Mouse (Mus musculus) inflammation-experienced regulatory T-cells, adult 6 months (primary cell): ENCODE data around the gene Faf1. TPM values are rescaled to one million over a fixed set of nuclear protein-coding genes. Genes with fewer than 3 reads are reported as not detected.

Experiments
- ATAC-seq: one replicate; pipeline ENCODE4 v1.8.0; 2017
- polyA plus RNA-seq, 3 experiments: library from polyadenylated mRNA; unstranded; fragments of 100-300 nt; shearing (Covaris generic); gene quantifications; one replicate each; pipeline ENCODE4 v1.2.1; 2017

Gene Faf1
- polyA plus RNA-seq, 3 experiments from 2014 or later = 3.1 to 5.0 (median 4.8) TPM

- no peak for ATAC-seq
Measured at GRCm38 (mm10) chr4:109981083-109981870, 304.9 kb downstream of the Faf1 start.

GRCm38 (mm10) chr4:109981871-109982680 is 305.7 kb downstream of the Faf1 start:
- no peak for ATAC-seq

GRCm38 (mm10) chr4:109982681-109983265 is 306.4 kb downstream of the Faf1 start:
- no peak for ATAC-seq

GRCm38 (mm10) chr4:109983281-109984001 is 307.1 kb downstream of the Faf1 start:
- ATAC-seq = no peak

- ATAC-seq = no peak
Measured at GRCm38 (mm10) chr4:109984011-109984411, 307.6 kb downstream of the Faf1 start.

GRCm38 (mm10) chr4:109984496-109985423 is 308.4 kb downstream of the Faf1 start:
- ATAC-seq = no peak

- ATAC-seq = no peak
Measured at GRCm38 (mm10) chr4:109985424-109986172, 309.2 kb downstream of the Faf1 start.

GRCm38 (mm10) chr4:109986301-109986700 is 309.9 kb downstream of the Faf1 start:
- no peak for ATAC-seq

GRCm38 (mm10) chr4:109986748-109987355 is 310.5 kb downstream of the Faf1 start:
- ATAC-seq = no peak

GRCm38 (mm10) chr4:109987560-109988362 is 311.4 kb downstream of the Faf1 start:
- ATAC-seq = no peak

- ATAC-seq = no peak
Measured at GRCm38 (mm10) chr4:109988411-109988810, 312.0 kb downstream of the Faf1 start.

- ATAC-seq = no peak
Measured at GRCm38 (mm10) chr4:109989213-109989612, 312.8 kb downstream of the Faf1 start.

- ATAC-seq = no peak
Measured at GRCm38 (mm10) chr4:110006044-110006443, 329.7 kb downstream of the Faf1 start.

Other genes starting within 250 kb of the Faf1 start
- 1 to 10 TPM; 6.3 to 8.1 (median 6.9) TPM for gene Rnf11, start 191.9 kb upstream of the Faf1 start, polyA plus RNA-seq
- not detected for gene 4930522H14Rik, start 145.3 kb upstream of the Faf1 start, polyA plus RNA-seq
- gene Cdkn2c, start 9.4 kb upstream of the Faf1 start, polyA plus RNA-seq = 10 to 100 TPM; 20.4 to 34.9 (median 20.9) TPM